Mouse (Mus musculus) neural tube, embryonic 11.5 days (tissue): ENCODE measurements around the gene Picalm. TPM values are rescaled to one million over a fixed set of nuclear protein-coding genes. Genes with fewer than 3 reads are reported as not detected.

Experiments used
- ATAC-seq: fragments of 200-750 bp; cut with Nextera tagmentation; 2 replicates; pipeline ENCODE4 v1.8.0; 2017; ENCODE audit warnings: moderate number of reproducible peaks, mild to moderate bottlenecking, moderate TSS enrichment, moderate library complexity; ENCODE audit not compliant: insufficient read depth, low FRiP score, low TSS enrichment
- DNase-seq: peaks from one replicate; pipeline ENCODE4 v3.0.0-alpha.2; 2015; ENCODE audit warnings: low spot score
- H3K27ac ChIP-seq: fragments of 300-500 bp; sonication (generic); 2 replicates; pipeline ENCODE4 v1.5.1; 2014; ENCODE audit warnings: low read depth, mild to moderate bottlenecking, low read length
- H3K27me3 ChIP-seq: fragments of 300-500 bp; sonication (generic); 2 replicates; pipeline ENCODE4 v1.6.1; 2014; ENCODE audit warnings: mild to moderate bottlenecking, low read length, mixed read lengths; ENCODE audit not compliant: control insufficient read depth, insufficient read depth
- H3K36me3 ChIP-seq: fragments of 300-500 bp; sonication (generic); 2 replicates; pipeline ENCODE4 v1.6.1; 2014; ENCODE audit warnings: mild to moderate bottlenecking, low read length, moderate library complexity, mixed read lengths; ENCODE audit not compliant: control insufficient read depth, insufficient read depth
- H3K4me1 ChIP-seq: fragments of 300-500 bp; sonication (generic); 2 replicates; pipeline ENCODE4 v1.6.1; 2014; ENCODE audit warnings: low read length, mixed read lengths; ENCODE audit not compliant: control insufficient read depth, insufficient read depth
- H3K4me2 ChIP-seq: fragments of 300-500 bp; sonication (generic); 2 replicates; pipeline ENCODE4 v1.6.1; 2014; ENCODE audit warnings: low read depth, mild to moderate bottlenecking, moderate library complexity
- H3K4me3 ChIP-seq: fragments of 300-500 bp; sonication (generic); 2 replicates; pipeline ENCODE4 v1.5.1; 2014; ENCODE audit warnings: low read depth, low read length
- H3K9ac ChIP-seq: fragments of 300-500 bp; sonication (generic); 2 replicates; pipeline ENCODE4 v1.6.1; 2014; ENCODE audit warnings: mild to moderate bottlenecking, low read length
- H3K9me3 ChIP-seq: fragments of 300-500 bp; sonication (generic); 2 replicates; pipeline ENCODE4 v1.6.1; 2016; ENCODE audit warnings: low read length; ENCODE audit not compliant: control insufficient read depth
- WGBS: fragments of 180-500 bp; shearing (Covaris S2); extraction: QIAGEN DNeasy Blood & Tissue Kit; methylation state at CpG from one replicate; pipeline ENCODE4 v1.1.7; 2014; 5-methylcytosine and 5-hydroxymethylcytosine counted together
- polyA plus RNA-seq: library from polyadenylated mRNA; unstranded; fragments of >200 nt; fragmentation: Nextera tagmentation; extraction: Ambion mirVana; gene quantifications from 2 replicates; pipeline ENCODE4 v1.2.1, GENCODE M21; 2014

Gene Picalm
- polyA plus RNA-seq, result 37.5 and 39.1 TPM in 2 replicates

- ATAC-seq (peak; percentile 93), DNase-seq (peak; percentile 98)
- H3K27ac ChIP-seq, result peak within 1 kb of the TSS; percentile 93
- peak within 1 kb of the TSS; percentile 87 for H3K4me3 ChIP-seq
- WGBS, result under 1% methylated on average over 35 of the region's 72 CpGs
- peaks cover 12% of the 10 kb centered on the region; the same call in 1 of the 2 replicates for H3K4me1 ChIP-seq
- no peaks in the 10 kb centered on the region for H3K9me3 ChIP-seq
- peak within 1 kb of the TSS; percentile 97 for H3K9ac ChIP-seq
- peak within 1 kb of the TSS; percentile 85 for H3K4me2 ChIP-seq
- no peaks in the 10 kb centered on the region for H3K36me3 ChIP-seq
- no peaks in the 10 kb centered on the region for H3K27me3 ChIP-seq
Observed at GRCm38 (mm10) chr7:90129732-90130392, at the start of gene Picalm. Picalm (plus strand) TSS chr7:90130213.

GRCm38 (mm10) chr7:90083799-90084198 lies 46.2 kb upstream of the Picalm start:
- Histone ChIP-seq H3K4me3 (no peak overlapping the region), H3K27me3 (no peaks in the 10 kb centered on the region), H3K9ac (no peak overlapping the region), H3K4me2 (no peak overlapping the region), H3K36me3 (no peaks in the 10 kb centered on the region), H3K4me1 (no peaks in the 10 kb centered on the region), H3K9me3 (no peaks in the 10 kb centered on the region), H3K27ac (no peak overlapping the region)
- ATAC-seq (no peak), DNase-seq (no peak)
- 89% methylated on average over 7 of the region's 7 CpGs for WGBS

- no peak for ATAC-seq
- Histone ChIP-seq H3K4me2 (no peak overlapping the region), H3K4me3 (no peak overlapping the region), H3K9ac (no peak overlapping the region), H3K27ac (no peak overlapping the region), H3K4me1 (no peaks in the 10 kb centered on the region), H3K27me3 (no peaks in the 10 kb centered on the region), H3K9me3 (no peaks in the 10 kb centered on the region), H3K36me3 (no peaks in the 10 kb centered on the region)
- no peak for DNase-seq
Observed at GRCm38 (mm10) chr7:90084531-90084930, 45.5 kb upstream of the Picalm start.

- H3K27ac ChIP-seq, result no peak overlapping the region
- no peak overlapping the region for H3K9ac ChIP-seq
- H3K4me3 ChIP-seq, result no peak overlapping the region
- H3K36me3 ChIP-seq, result no peaks in the 10 kb centered on the region
- ATAC-seq (no peak), DNase-seq (no peak)
- H3K4me1 ChIP-seq, result no peaks in the 10 kb centered on the region
- H3K27me3 ChIP-seq, result no peaks in the 10 kb centered on the region
- WGBS, result 61% methylated on average over 1 of the region's 1 CpGs
- H3K4me2 ChIP-seq, result no peak overlapping the region
- no peaks in the 10 kb centered on the region for H3K9me3 ChIP-seq
Observed at GRCm38 (mm10) chr7:90085713-90086112, 44.3 kb upstream of the Picalm start.

- Histone ChIP-seq H3K27ac (no peak overlapping the region), H3K27me3 (no peaks in the 10 kb centered on the region), H3K36me3 (no peaks in the 10 kb centered on the region), H3K4me2 (no peak overlapping the region), H3K9ac (no peak overlapping the region), H3K4me1 (no peaks in the 10 kb centered on the region), H3K9me3 (no peaks in the 10 kb centered on the region), H3K4me3 (no peak overlapping the region)
- DNase-seq (no peak), ATAC-seq (no peak)
Observed at GRCm38 (mm10) chr7:90086821-90087220, 43.2 kb upstream of the Picalm start.

- H3K9ac ChIP-seq, result no peak overlapping the region
- no peak overlapping the region for H3K4me2 ChIP-seq
- no peak for DNase-seq
- no peaks in the 10 kb centered on the region for H3K9me3 ChIP-seq
- no peaks in the 10 kb centered on the region for H3K4me1 ChIP-seq
- 88% methylated on average over 4 of the region's 4 CpGs for WGBS
- no peak for ATAC-seq
- no peak overlapping the region for H3K27ac ChIP-seq
- no peaks in the 10 kb centered on the region for H3K27me3 ChIP-seq
- H3K4me3 ChIP-seq, result no peak overlapping the region
- no peaks in the 10 kb centered on the region for H3K36me3 ChIP-seq
Observed at GRCm38 (mm10) chr7:90090996-90091395, 39.0 kb upstream of the Picalm start.

- Histone ChIP-seq H3K27me3 (no peaks in the 10 kb centered on the region), H3K4me1 (no peaks in the 10 kb centered on the region), H3K9ac (no peak overlapping the region), H3K36me3 (no peaks in the 10 kb centered on the region), H3K27ac (no peak overlapping the region), H3K9me3 (no peaks in the 10 kb centered on the region), H3K4me2 (no peak overlapping the region), H3K4me3 (no peak overlapping the region)
- DNase-seq (no peak), ATAC-seq (no peak)
- WGBS, result 65% methylated on average over 2 of the region's 2 CpGs
Observed at GRCm38 (mm10) chr7:90091756-90092155, 38.3 kb upstream of the Picalm start.

GRCm38 (mm10) chr7:90092452-90093450 lies 37.3 kb upstream of the Picalm start:
- no peak overlapping the region for H3K27ac ChIP-seq
- ATAC-seq (no peak), DNase-seq (no peak)
- H3K27me3 ChIP-seq, result no peaks in the 10 kb centered on the region
- 84% methylated on average over 8 of the region's 8 CpGs for WGBS
- H3K4me3 ChIP-seq, result no peak overlapping the region
- H3K4me2 ChIP-seq, result no peak overlapping the region
- H3K9ac ChIP-seq, result no peak overlapping the region
- H3K36me3 ChIP-seq, result no peaks in the 10 kb centered on the region
- no peaks in the 10 kb centered on the region for H3K9me3 ChIP-seq
- no peaks in the 10 kb centered on the region for H3K4me1 ChIP-seq
